12 mouse cellular contexts compared by ENCODE assay signal in genomic region chr5:107250548-107251272, GRCm38 (mm10). TPM values are rescaled to one million over a fixed set of nuclear protein-coding genes. Genes with fewer than 3 reads are reported as not detected.
A peak's percentile ranks its signal among the peaks of the same experiment; 100 is the strongest.
DNase-seq lines count a peak whose midpoint lies in the region; ATAC-seq lines count a peak whose summit lies in the region.
"Had no signal": no experiment of that assay in that cellular context is flagged by ENCODE, and none has a peak within 500 bp of the region (broad histone marks: within the 10 kb centered on the region; RNA-seq: fewer than 3 reads in every experiment).

No protein-coding gene starts in this region.

- peaks cover 27% of the 10 kb centered on the region for H3K4me1 ChIP-seq in hindbrain, embryonic 12.5 days
- H3K4me1 ChIP-seq in hindbrain, embryonic 16.5 days (ENCODE audit: control insufficient read depth, insufficient read depth, low read depth, low read length), result peaks cover 10% of the 10 kb centered on the region
- peaks cover 29% of the 10 kb centered on the region for H3K4me1 ChIP-seq in neural tube, embryonic 13.5 days (replicated peaks)
- peaks cover 19% of the 10 kb centered on the region for H3K4me1 ChIP-seq in neural tube, embryonic 15.5 days
- peaks cover 31% of the 10 kb centered on the region for H3K4me1 ChIP-seq in heart, embryonic 16.5 days (ENCODE audit: control insufficient read depth, insufficient read depth, low read length)
- peaks cover 26% of the 10 kb centered on the region for H3K4me1 ChIP-seq in stomach, embryonic 16.5 days (ENCODE audit: control insufficient read depth, insufficient read depth, low read length)

- no peak for DNase-seq in ovary, postnatal 14 days (ENCODE audit: low spot score)
- no peak for DNase-seq in cerebellum, adult 9-11 months
- DNase-seq: gastrocnemius, adult 2 months; spleen, adult 18-20 months had no signal

- no peak for ATAC-seq in hindbrain, embryonic 12.5 days (ENCODE audit: low FRiP score)
- no peak for ATAC-seq in hindbrain, embryonic 16.5 days
- no peak for ATAC-seq in neural tube, embryonic 13.5 days (ENCODE audit: low read depth)
- no peak for ATAC-seq in neural tube, embryonic 15.5 days (ENCODE audit: low FRiP score)
- ATAC-seq in heart, embryonic 16.5 days (replicated peaks; ENCODE audit: extremely low read depth, insufficient read depth, low FRiP score), result no peak
- ATAC-seq in stomach, embryonic 16.5 days (ENCODE audit: insufficient read depth, low FRiP score), result no peak

- no peak overlapping the region for H3K27ac ChIP-seq in hindbrain, embryonic 12.5 days
- no peak overlapping the region for H3K27ac ChIP-seq in hindbrain, embryonic 16.5 days (ENCODE audit: low read depth, low read length)
- H3K27ac ChIP-seq in neural tube, embryonic 13.5 days (replicated peaks), result no peak overlapping the region
- no peak overlapping the region for H3K27ac ChIP-seq in neural tube, embryonic 15.5 days (replicated peaks)
- peak overlapping the region; percentile 91 for H3K27ac ChIP-seq in heart, embryonic 16.5 days (ENCODE audit: low read length)
- H3K27ac ChIP-seq in stomach, embryonic 16.5 days (ENCODE audit: low read length), result no peak overlapping the region; the same call in 1 of the 2 replicates
- H3K27ac ChIP-seq: gastrocnemius, adult 2 months; limb, embryonic 13.5 days had no signal

- H3K36me3 ChIP-seq in hindbrain, embryonic 12.5 days, result no peaks in the 10 kb centered on the region
- no peaks in the 10 kb centered on the region for H3K36me3 ChIP-seq in hindbrain, embryonic 16.5 days (ENCODE audit: control insufficient read depth, insufficient read depth, low read length)
- no peaks in the 10 kb centered on the region for H3K36me3 ChIP-seq in neural tube, embryonic 13.5 days
- no peaks in the 10 kb centered on the region for H3K36me3 ChIP-seq in neural tube, embryonic 15.5 days
- peaks cover 7% of the 10 kb centered on the region for H3K36me3 ChIP-seq in heart, embryonic 16.5 days (ENCODE audit: control insufficient read depth, insufficient read depth)
- peaks cover 10% of the 10 kb centered on the region; the same call in 1 of the 2 replicates for H3K36me3 ChIP-seq in stomach, embryonic 16.5 days (ENCODE audit: control insufficient read depth, insufficient read depth, low read length)
- H3K36me3 ChIP-seq: G1E had no signal

- H3K9ac ChIP-seq in hindbrain, embryonic 12.5 days, result no peak overlapping the region
- no peak overlapping the region for H3K9ac ChIP-seq in hindbrain, embryonic 16.5 days (ENCODE audit: low read depth, low read length)
- 0 out of 2 replicates have a peak overlapping the region, but pooled peaks have one; percentile 2 for H3K9ac ChIP-seq in neural tube, embryonic 13.5 days
- H3K9ac ChIP-seq in neural tube, embryonic 15.5 days (replicated peaks), result no peak overlapping the region
- H3K9ac ChIP-seq in heart, embryonic 16.5 days (ENCODE audit: low read length), result 0 out of 2 replicates have a peak overlapping the region, but pooled peaks have one; percentile 4
- no peak overlapping the region for H3K9ac ChIP-seq in stomach, embryonic 16.5 days (ENCODE audit: low read length)
- H3K9ac ChIP-seq: limb, embryonic 13.5 days had no signal

- peak overlapping the region; percentile 5; the same call in 1 of the 2 replicates for H3K4me2 ChIP-seq in hindbrain, embryonic 12.5 days (replicated peaks)
- H3K4me2 ChIP-seq in hindbrain, embryonic 16.5 days (ENCODE audit: low read length), result no peak overlapping the region
- H3K4me2 ChIP-seq in neural tube, embryonic 13.5 days, result no peak overlapping the region
- no peak overlapping the region for H3K4me2 ChIP-seq in neural tube, embryonic 15.5 days
- peak overlapping the region; percentile 42 for H3K4me2 ChIP-seq in heart, embryonic 16.5 days (ENCODE audit: low read depth, low read length)
- peak overlapping the region; percentile 0; the same call in 1 of the 2 replicates for H3K4me2 ChIP-seq in stomach, embryonic 16.5 days (ENCODE audit: low read depth, low read length)
- H3K4me2 ChIP-seq: limb, embryonic 13.5 days had no signal

- peaks cover 28% of the 10 kb centered on the region for H3K27me3 ChIP-seq in hindbrain, embryonic 12.5 days
- peaks cover 18% of the 10 kb centered on the region for H3K27me3 ChIP-seq in hindbrain, embryonic 16.5 days (replicated peaks; ENCODE audit: control insufficient read depth, insufficient read depth, low read length)
- peaks cover 32% of the 10 kb centered on the region for H3K27me3 ChIP-seq in neural tube, embryonic 13.5 days
- peaks cover 14% of the 10 kb centered on the region for H3K27me3 ChIP-seq in neural tube, embryonic 15.5 days (replicated peaks)
- no peaks in the 10 kb centered on the region for H3K27me3 ChIP-seq in heart, embryonic 16.5 days (ENCODE audit: control insufficient read depth, insufficient read depth, low read length)
- no peaks in the 10 kb centered on the region for H3K27me3 ChIP-seq in stomach, embryonic 16.5 days (ENCODE audit: control insufficient read depth, insufficient read depth, low read length)

- 0 out of 2 replicates have a peak, but pooled peaks cover 2% of the 10 kb centered on the region for H3K9me3 ChIP-seq in hindbrain, embryonic 12.5 days (replicated peaks)
- H3K9me3 ChIP-seq in hindbrain, embryonic 16.5 days (ENCODE audit: control insufficient read depth, low read length), result peaks cover 6% of the 10 kb centered on the region; the same call in 1 of the 2 replicates
- peaks cover 8% of the 10 kb centered on the region; the same call in 1 of the 2 replicates for H3K9me3 ChIP-seq in neural tube, embryonic 13.5 days
- no peaks in the 10 kb centered on the region for H3K9me3 ChIP-seq in neural tube, embryonic 15.5 days (replicated peaks)
- H3K9me3 ChIP-seq in heart, embryonic 16.5 days (replicated peaks; ENCODE audit: control insufficient read depth, low read length), result no peaks in the 10 kb centered on the region; the same call in 1 of the 2 replicates
- no peaks in the 10 kb centered on the region for H3K9me3 ChIP-seq in stomach, embryonic 16.5 days (replicated peaks; ENCODE audit: control insufficient read depth, low read length)
- H3K9me3 ChIP-seq: G1E had no signal

- WGBS in hindbrain, embryonic 12.5 days, result 20% methylated on average over 19 of the region's 19 CpGs
- WGBS in hindbrain, embryonic 16.5 days, result 28% methylated on average over 19 of the region's 19 CpGs
- WGBS in neural tube, embryonic 13.5 days, result 26% methylated on average over 19 of the region's 19 CpGs
- WGBS in neural tube, embryonic 15.5 days, result 31% methylated on average over 19 of the region's 19 CpGs
- 38% methylated on average over 19 of the region's 19 CpGs for WGBS in heart, embryonic 16.5 days
- 43% methylated on average over 19 of the region's 19 CpGs for WGBS in stomach, embryonic 16.5 days

- H3K4me3 ChIP-seq in hindbrain, embryonic 12.5 days, result no peak overlapping the region
- H3K4me3 ChIP-seq in hindbrain, embryonic 16.5 days (ENCODE audit: low read length), result no peak overlapping the region
- H3K4me3 ChIP-seq in neural tube, embryonic 13.5 days, result no peak overlapping the region
- H3K4me3 ChIP-seq in neural tube, embryonic 15.5 days (replicated peaks), result no peak overlapping the region
- peak overlapping the region; percentile 24 for H3K4me3 ChIP-seq in heart, embryonic 16.5 days (ENCODE audit: low read length)
- no peak overlapping the region for H3K4me3 ChIP-seq in stomach, embryonic 16.5 days (replicated peaks; ENCODE audit: low read length)
- H3K4me3 ChIP-seq: gastrocnemius, adult 2 months; limb, embryonic 13.5 days had no signal

RNA-seq across cellular contexts. Expression of gene Tgfbr3, which starts 38.7 kb away (rescaled TPM):
- polyA plus RNA-seq in hindbrain, embryonic 12.5 days (2016; fragmentation: Nextera tagmentation; extraction: Ambion mirVana), result 12.0 and 13.7 TPM in 2 replicates
- 5.9 and 7.4 TPM in 2 replicates for polyA plus RNA-seq in hindbrain, embryonic 16.5 days (2015; fragmentation: Nextera tagmentation; extraction: Ambion mirVana)
- polyA plus RNA-seq in neural tube, embryonic 13.5 days (2015; fragmentation: Nextera tagmentation; extraction: Ambion mirVana), result 6.9 and 7.8 TPM in 2 replicates
- polyA plus RNA-seq in neural tube, embryonic 15.5 days (2015; fragmentation: Nextera tagmentation; extraction: Ambion mirVana), result 6.6 and 10.1 TPM in 2 replicates
- 20.1 and 23.2 TPM in 2 replicates for polyA plus RNA-seq in heart, embryonic 16.5 days (2015; fragmentation: Nextera tagmentation; extraction: Ambion mirVana)
- 29.5 and 31.1 TPM in 2 replicates for polyA plus RNA-seq in stomach, embryonic 16.5 days (2015; fragmentation: Nextera tagmentation; extraction: Ambion mirVana)
- polyA plus RNA-seq: G1E had no signal

Comparison
In these comparisons a context has a peak if more than half of its experiments do, and no peak if none do; other contexts are left out.
1. H3K4me2 ChIP-seq: peak in hindbrain, embryonic 12.5 days (single experiment), heart, embryonic 16.5 days (single experiment) and stomach, embryonic 16.5 days (single experiment); none in hindbrain, embryonic 16.5 days (single experiment), neural tube, embryonic 13.5 days (single experiment) and neural tube, embryonic 15.5 days (single experiment).
2. H3K9ac ChIP-seq: peak in neural tube, embryonic 13.5 days (single experiment) and heart, embryonic 16.5 days (single experiment); none in hindbrain, embryonic 12.5 days (single experiment), hindbrain, embryonic 16.5 days (single experiment), neural tube, embryonic 15.5 days (single experiment) and stomach, embryonic 16.5 days (single experiment).